Mouse (Mus musculus) CD4-positive, CD25-positive, alpha-beta regulatory T cell, adult 2 months (primary cell): ENCODE results near the gene Rtp4.

ENCODE experiments used
- DNase-seq: peaks from one replicate; pipeline ENCODE4 v3.0.0-alpha.2; 2012; ENCODE audit warnings: low read depth, low spot score

The Rtp4 gene

DNA sequence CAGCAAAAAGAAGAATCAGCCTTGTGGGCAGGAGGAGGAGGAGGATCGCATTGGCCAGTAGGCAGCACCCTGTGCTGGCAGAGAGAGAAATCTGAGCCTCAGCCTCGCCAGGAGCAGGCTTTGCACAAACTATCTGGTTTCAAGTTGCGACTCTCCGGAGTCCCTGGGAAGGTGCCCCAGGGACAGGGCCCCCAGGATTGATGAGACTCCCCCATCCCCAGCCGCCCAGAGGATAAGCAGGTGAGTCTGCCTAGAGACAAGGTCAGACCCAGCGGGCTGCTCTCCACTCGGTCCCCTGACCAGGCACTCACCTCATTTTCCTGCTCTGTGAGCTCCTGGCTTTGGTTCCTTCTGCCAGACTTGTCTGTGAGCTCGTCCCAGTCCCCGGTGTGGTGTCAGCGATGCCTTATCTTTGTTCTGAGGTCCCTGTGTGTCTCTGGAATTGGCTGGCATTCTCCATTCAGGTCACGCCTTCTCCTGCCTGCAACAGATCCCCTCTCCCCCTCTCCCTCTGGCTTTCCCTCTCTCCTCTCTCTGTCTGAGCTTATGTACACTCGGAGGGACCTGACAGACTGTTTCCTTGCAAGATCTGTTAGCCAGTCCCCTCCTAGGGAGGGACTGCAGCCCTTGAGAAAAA is at the start of gene Rtp4, which contains the start of gene Masp1:
Rtp4 (plus strand) TSS at position 57 of the 637 bp plus-strand sequence.
Masp1 (minus strand) TSS at position 581 of the 637 bp plus-strand sequence.
- DNase-seq: no peak

DNA sequence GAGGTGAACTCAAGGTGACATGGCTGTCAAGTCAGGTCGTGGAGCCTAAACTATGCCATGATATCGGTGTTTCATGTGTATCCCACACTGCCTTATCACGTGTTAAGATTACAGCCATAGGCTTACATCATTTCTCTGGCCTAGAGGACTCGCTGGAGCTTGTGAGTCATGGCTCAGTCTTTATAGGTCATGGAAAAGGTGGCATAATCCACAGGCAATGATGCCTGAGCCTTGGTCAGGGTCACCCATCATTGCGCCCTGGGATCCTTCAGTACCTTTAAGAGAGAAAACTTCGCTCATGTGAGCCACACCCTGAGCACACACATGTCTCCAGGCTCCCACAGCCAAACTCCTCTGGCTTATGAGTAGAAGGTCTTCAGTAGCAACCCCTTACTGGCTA is 48.5 kb upstream of the Rtp4 start:
- DNase-seq: no peak

DNA sequence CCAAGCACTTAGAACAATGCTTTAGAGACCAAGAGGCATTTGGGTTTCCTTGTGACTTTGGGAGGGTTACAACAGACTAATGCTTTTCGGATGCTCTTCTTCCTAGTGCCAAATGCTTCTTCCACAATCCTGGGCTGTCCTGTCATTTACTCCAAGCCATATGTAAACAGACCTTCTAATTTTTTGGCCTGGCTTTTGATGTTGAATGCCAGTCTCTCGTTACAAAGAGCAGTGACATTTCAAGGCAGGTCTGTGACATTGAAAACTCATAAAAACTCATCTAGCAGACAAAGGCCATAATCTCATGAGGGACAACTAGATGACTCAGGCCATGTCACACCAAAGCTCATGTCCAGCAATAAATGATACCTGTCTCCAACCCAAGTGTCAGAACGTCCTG is 48.0 kb upstream of the Rtp4 start:
- no peak for DNase-seq

DNA sequence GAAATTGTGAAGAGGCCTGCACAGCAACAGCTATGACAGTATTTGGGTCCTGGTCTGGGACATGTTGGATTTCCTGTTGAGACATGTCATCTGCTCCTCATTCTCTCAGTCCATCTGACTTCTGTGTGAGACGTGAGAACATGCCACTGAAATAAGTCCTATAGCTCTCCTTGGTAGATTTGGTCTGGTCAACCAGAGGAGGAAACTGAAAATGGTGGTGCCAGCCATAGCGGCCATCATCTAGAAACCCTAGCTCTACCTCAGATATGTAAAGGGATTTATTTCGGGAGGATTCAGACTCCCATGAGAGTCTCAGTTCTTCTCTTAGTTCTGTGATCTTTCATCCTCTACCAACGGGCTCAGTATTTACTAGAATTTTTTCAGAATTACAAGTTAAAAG is 44.4 kb upstream of the Rtp4 start:
- no peak for DNase-seq

DNA sequence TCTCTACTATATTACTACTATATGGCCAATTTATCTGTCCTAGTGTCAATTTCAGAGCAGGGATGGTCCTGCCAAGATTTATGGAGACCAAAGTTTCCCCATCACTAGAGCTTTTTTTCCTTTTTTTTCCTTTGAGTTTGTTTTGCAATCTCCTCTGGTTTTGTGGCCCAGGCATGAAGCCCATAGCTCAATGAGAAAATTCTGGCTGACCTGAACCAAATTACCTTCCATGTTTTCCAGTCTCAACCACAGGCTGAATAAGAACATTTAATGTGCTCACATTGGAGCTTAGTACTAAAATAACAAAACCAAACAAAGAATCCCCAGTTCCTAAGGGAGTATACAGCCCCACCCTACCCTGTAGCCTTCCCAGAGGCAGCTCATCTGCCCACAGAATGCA is 43.5 kb upstream of the Rtp4 start:
- DNase-seq: no peak

DNA sequence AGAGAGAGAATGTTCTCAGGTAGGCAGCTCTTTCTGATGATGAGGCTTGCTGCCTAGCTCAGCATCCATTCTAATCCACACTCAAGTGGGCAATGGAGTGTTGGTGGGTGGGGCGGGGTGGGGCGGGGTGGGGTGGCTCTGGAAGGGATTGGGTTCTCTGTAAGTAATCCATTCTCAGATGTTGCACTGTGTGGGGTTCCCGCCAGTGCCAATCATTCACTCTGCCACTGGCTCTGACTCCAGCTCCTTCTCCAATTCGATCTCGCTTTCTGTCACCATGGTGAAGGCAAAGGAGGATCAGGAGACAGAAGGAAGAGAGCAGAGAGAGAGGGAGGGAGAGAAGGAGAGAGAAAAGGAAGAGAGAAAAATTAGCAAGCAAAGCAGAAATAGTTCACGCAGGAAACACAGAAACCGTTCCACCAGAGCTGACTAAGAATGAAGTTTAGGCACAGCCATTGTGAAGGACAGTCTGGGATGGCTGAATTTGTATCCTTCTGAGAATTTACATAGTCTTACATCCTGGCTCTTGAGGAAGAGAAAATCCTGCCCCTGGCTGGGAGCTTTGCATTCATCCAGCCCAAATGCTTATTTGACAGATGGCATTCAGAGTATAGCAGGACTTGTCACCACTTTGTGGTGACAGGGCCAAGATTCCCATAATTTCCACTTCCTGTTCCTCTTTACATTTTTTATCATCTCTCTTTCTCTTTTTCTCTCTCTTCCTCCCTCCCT is 40.1 kb upstream of the Rtp4 start:
- DNase-seq: no peak

DNA sequence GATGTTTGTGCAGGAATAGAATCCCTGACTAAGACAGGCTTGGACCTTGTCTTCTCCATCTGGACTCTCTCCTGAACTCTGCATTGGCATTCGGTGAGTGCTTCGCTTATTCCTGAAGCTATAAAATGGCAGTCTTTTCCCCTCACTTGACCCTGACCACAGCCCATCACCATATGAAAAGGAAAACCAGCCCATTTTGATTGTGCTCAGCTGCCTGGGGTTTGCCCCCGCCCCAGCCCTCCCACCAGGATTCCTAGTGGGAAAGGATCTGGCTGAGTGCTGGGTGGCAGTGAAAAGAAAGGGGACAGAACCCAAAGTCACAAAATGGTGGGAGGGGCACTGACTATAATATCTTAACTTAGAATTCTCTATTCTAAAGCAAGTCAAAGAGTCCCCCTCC is 37.9 kb upstream of the Rtp4 start:
- no peak for DNase-seq

DNA sequence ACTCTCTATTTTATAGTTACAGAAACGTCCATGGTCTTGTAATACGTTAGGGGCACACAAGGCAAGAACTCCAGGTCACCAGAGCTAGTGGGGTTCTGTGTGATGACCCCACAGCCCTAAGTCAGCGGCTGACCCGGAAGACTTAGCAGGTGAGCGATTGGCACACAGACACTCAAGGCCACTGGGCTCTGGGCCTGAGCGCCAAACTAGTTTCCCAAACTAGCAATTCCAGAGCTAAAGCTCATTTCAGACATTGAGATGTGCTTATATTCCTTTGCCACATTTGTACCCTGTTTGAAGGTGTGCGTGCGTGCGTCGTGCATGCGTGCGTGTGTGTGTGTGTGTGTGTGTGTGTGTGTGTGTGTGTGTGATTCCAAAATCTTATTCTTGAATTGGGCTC is 37.2 kb upstream of the Rtp4 start:
- DNase-seq: no peak

DNA sequence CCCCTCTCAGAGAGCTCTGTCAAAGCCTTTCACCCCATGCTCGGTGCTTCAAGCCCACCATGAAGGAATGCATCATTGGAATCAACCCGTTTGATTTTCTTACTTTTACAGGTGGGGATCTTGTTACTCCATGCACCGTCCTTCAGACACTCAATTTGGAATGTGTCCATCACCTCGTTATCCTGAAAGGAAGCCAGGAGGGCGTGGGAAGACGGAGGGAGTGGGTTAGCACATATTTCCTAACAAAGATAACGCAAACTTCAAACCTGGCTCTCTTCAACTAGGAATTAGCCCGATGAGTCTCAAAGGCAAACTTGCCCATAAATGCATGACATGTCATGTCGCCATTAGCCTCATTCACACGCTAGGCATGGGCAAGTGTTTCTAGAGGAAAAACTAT is 36.8 kb upstream of the Rtp4 start:
- no peak for DNase-seq

DNA sequence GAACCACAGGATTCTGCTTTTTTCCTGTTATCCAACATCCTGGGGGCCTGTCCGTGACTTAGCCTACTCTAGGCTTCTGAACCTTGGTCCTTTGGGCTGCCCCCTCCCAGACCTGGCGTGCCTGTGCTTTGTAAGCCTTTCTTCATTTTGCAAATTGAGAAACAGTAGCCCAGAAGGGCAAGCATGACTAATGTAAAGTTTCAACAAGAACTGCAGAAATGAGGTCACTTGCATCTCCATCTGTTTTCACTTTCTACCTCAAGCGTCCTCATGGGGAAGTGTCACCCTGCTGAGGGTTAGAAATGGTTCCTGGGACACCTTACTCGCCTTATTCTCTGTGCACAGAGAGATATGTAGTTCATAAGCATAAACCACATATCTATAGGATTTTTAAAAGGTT is 27.3 kb upstream of the Rtp4 start:
- DNase-seq: no peak

DNA sequence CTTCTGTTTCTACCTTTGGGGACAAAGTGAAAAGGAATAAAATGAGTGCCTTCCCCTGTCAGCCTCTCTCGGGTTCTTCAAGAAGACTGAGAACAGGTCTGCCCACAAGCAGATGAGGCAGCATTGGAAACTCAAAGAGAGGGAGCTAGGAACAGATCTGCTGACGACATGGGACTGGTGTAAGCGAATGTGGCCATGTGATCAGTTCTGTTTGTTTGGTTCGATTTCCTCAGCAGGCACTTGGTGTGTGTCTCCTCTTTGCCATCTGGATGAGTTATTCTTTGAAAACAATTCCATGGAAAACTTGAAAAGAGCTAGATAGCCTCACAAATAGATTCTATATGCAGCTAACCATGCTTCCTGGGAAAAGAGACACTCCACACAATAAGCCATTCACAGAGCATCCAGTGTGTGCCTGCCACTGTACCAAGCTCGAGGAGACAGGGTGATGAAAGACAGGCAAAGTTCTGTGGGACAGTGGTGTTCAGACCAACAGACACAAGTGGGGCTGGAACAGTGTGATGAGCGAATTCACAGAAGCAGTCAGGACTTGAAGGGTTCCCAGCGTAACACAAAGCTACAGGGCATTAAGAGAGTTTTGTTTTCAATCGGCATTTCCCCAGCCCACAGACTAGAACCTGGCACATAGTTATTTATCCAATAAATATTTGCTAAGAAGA is 23.7 kb upstream of the Rtp4 start:
- no peak for DNase-seq

DNA sequence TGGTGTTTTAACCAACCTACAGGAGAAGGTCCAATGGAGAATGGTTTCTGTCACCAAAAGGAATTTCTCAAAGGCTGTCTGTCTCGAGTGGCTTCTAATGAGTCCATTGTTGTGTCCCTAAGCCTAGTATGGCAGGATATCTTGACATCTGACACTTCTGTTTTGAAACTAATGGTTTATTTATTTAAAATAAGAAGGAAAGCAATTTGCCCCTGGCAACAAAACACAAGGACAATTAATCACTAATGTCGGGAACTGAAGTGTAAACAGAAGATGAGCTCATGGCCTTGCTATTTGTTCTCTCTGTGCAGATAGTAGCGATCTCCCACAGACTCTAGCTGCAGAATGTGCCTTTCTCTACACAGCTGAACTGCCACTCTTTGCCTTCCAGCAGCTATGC is 22.7 kb upstream of the Rtp4 start:
- DNase-seq: no peak

DNA sequence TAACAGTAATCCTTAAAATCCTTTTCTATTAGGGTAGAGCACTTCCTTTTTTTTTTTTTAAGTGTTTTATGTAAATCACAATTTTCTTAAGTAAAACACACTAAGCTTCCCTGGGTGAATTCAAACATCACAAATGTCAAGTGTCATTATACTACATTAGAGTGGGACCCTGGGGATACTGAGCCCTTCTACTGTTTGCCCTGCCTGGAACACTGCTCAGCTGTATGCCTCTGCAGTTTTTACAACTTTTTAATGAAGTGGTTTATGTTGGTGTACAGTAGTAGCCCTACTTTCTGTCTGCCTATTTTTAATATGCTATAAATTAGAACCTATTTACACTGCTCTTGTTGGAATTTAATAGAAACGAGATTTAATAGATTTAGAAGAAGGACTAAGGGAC is 22.2 kb upstream of the Rtp4 start:
- no peak for DNase-seq

DNA sequence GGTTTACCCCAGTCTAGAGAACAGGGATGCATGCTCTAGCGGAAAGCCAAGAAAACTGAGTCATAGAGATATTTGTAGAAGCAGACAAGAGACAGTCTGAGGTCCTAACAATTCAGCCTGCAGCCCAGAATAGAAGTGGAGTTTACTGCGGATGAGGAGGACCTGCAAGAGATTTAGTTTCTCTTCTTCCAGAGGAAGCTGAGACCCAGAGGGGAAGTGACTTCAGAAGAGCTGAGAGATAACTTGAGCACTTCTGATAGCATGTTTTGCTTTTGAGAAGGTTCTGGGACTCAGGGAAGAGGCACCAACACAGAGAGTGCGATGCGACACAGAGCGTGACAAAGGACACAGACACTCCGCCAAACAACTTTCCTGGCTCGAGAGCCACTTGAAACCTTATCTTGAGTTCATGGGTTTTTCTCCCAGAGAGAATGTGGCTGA is 21.4 kb upstream of the Rtp4 start:
- DNase-seq: no peak

DNA sequence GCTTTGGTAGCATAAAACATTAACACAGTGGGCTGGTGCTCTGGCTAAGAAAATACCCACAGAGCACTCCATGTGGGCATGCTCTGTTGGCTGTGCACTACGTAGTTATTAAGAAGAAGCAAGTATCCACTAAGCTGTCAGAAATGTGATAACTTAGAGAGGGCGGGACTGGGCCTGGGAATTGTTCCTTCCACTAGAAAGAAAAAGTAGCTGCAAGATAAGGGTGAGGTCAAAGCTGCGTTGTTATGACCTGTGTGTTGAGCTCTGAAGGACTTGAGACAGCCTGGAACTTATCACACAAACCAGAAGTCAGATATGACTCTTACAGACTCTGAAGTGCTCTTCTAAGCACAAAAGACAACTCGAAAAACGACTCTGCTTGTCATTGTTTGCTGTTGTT is 19.5 kb upstream of the Rtp4 start:
- no peak for DNase-seq

DNA sequence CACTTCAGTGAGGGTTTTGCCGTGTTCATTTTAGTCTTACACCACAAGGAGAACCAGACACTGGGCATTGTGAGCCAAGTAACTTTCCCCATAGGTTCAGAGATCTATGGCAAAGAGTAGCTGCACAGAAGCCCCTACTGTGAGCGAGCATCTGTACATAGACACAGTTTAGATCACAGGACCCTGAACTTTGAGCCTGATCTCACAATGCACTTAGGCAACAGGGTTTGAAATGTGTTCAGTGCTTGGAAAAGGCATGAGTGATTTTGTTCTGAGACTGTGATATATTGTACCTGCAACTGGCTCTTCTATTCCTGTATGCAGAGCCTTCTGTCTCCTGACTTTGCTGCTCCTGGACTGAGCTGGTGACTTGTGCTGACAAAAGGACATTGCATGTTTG is 18.8 kb upstream of the Rtp4 start:
- no peak for DNase-seq

DNA sequence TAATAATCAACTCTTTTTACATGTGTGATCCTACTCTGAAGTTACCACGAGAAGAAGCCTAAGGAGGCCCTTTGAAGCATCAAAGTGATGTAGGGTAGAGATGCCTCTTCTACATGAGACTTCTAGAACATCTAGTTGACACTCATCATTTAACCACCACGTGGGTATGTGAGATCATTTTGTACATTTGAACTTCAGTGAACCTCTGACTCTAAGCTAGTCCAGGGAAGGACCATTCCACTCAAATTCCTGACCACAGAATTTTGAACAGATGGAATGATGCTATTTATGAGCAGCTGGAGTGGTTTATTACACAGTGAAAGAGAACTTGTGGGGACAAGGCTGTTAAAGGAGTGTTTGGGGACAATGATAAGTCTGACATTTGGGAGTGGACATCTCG is 17.6 kb upstream of the Rtp4 start:
- no peak for DNase-seq

DNA sequence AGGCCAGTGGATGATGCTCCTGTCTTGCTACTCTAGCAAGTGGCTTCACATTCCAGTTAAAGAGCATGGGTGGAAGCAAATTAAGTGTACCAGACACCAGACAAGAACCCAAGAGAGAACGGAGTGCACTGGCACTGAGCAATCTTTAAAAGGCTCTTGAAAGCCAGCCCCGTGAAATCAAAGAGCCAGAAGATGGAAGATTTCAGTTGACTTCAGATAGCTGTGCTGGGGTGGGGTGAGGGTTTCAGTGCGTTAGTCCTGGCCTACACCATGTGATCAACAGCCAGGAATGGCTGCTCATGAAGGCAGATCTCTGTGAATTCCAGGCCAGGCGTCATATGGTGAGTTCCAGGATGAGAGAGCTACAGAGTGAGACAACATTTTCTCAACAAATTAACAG is 16.7 kb upstream of the Rtp4 start:
- DNase-seq: no peak

DNA sequence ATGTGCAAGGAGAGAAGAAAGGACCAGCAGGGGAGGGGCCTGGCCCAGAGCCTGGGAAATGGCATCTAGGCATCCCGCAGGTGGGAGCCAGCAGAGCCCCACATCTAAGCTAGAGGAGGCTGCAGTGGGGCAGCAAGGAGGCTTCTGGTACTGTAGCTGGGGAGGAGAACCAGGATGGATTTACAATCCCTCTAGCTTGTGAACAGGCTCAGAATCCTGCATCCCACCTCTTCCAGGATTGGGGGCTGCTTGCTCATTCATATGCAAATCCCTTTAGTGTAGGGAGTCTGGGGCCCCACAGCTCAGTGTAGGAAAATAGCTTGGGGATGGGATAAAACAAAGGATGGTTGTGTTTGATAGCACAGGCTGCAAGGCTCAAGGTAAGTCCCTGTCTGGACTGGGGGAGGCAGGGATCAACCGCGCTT is 15.8 kb upstream of the Rtp4 start:
- DNase-seq: no peak

DNA sequence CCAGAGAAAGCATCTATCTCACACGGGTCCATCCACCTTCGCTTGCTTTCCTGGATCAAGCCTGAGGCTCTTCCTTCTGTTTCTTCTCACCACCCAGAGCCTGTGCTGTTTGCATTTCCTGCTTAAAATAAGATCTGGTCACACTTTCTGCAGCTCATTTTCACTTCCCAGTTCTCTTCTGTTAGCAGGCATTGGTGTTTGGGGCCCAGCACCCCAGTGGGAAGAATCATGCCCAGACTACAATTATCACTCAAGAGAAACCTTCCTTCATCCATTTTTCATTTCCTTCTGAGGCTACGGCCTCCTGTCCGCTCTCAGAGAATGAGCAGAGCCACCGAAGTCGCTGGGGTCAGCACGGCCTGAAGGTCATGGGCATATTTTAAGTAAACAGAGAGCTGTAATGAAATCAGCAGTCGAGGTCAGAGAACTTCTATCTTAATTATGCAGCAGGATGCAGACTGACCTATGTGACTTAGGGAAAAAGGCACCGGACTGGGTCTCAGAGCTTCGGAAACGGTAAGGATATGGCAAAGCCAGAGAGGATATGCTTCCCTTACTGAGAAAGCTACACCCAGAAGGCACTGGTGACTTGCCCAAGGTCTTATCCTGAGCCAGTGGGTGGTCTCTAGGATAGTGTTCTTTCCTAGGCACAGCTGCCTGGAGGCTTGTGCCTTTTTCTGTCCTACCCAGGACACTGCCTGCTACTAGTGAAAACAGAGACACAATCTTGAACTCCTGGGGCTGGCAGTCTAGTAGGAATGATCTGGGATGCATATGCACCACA is 14.0 kb upstream of the Rtp4 start:
- DNase-seq: no peak

DNA sequence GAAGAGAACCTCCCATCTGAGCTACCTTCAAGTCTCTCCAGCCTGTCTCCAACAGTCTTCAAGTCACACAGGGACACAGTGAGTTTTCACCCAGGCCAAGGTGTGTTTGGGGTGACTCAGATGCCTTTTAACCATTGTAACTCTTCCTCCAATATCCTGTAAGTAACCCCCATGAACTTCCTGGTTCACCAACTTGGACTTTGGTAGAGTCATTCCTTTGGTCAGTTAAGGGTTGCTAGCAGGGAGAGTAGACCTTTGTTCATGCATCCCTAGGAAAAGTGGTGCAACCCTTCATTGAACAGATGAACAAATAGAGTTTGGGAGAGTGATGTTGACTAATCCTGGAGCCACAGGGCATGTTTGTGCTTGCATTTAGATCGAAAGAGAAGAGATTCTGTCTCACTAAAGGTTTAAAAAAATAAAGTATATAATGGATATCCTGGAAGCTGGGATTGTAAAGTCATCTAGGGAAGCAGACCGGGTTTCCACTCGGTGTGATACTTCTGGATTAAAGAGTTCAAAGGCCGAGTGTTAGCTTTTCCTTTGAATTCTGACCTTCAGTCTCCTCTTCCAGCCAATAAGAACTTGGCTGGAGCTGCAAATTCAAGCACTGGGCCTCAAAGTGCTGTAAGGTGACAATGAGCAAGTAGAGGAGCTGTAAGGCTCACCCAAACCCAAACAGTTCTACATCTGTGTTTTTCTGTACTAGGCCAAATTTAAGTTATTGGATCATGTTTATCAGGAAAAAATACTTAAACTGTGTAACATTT is 8.7 kb upstream of the Rtp4 start:
- DNase-seq: no peak
